Mouse (Mus musculus): ENCODE results near the gene Vmn1r88. TPM values are rescaled to one million over a fixed set of nuclear protein-coding genes. Genes with fewer than 3 reads are reported as not detected.

Gene Vmn1r88
- 0.09 TPM in 1 of 2 replicates, not detected in the other for total RNA-seq (2023)

DNA sequence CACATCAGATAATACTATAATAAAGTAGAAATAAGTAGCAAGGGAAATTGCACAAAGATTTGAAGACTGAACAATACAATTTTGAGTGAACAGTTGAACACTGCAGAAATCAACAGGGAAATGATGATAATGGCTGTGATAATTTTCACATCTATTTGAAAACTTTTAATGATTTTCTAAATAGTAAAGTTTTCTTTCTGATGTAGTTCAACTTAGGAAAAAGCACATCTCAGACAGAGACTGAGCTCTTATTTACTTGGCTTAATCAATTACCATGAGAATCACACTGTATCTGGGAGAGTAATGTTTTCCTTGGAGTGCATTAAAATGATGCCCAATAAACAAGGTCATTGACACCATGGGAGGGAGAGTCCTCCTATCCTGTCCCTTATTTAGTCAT is at the start of gene Vmn1r88:
Gene Vmn1r88 (plus strand): TSS at position 301 of the 400 bp plus-strand sequence.

DNA sequence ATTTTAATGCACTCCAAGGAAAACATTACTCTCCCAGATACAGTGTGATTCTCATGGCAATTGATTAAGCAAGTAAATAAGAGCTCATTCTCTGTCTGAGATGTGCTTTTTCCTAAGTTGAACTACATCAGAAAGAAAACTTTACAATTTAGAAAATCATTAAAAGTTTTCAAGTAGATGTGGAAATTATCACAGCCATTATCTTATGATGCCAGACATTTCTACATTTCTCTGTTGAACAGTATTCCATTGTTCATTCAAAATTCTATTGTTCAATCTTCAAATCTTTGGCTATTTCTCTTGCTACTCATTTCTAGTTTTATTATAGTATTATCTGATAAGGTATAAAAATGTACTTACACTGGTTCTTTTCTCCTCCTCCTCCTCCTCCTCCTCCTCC is 39.6 kb upstream of the Vmn1r88 start, which contains the start of gene Vmn1r86:
Gene Vmn1r86 (minus strand): TSS at position 101 of the 400 bp plus-strand sequence.

DNA sequence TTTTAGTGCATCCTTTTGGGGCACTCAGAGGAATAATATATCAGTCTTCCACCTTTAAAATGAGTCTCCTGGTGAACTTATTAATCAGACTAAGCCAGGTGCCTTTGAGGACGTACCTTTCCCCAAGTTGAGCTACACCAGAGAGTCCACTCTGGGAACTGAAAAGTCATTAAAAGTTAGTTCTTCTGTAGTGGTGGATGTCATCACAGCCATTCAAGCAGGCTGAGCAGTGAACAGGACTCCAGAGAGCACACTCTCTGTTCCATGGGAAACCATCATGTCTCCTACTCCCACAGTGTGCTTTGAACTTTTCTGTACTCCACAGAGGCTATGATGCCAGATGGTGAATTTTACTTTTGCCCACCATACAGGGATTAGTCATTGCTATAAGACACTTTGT is 19.3 kb upstream of the Vmn1r88 start, which contains the start of gene Vmn1r87:
Gene Vmn1r87 (minus strand): TSS at position 101 of the 400 bp plus-strand sequence.

DNA sequence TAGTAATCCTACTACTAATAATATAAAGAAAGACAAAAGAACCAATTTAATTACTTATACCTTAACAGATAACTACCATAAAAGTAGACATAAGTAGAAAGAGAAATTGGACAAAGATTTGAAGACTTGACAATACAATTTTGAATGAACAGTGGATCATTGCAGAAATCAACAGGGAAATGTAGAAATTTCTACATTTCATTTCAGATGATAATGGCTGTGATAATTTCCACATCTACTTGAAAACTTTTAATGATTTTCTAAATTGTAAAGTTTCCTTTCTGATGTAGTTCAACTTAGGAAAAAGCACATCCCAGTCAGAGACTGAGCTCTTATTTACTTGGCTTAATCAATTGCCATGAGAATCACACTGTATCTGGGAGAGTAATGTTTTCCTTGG is 53.4 kb downstream of the Vmn1r88 start, which contains the start of gene Vmn1r89:
Gene Vmn1r89 (plus strand): TSS at position 301 of the 400 bp plus-strand sequence.

Other genes starting within 250 kb of the Vmn1r88 start
- gene Rps5, start 237.3 kb upstream of the Vmn1r88 start, total RNA-seq (2023) = 543 and 561 TPM in 2 replicates
- 0.27 TPM in 1 of 2 replicates, not detected in the other for gene Rnf225, start 232.2 kb upstream of the Vmn1r88 start, total RNA-seq (2023)
- 1.2 and 2.7 TPM in 2 replicates for gene Zfp324, start 193.7 kb upstream of the Vmn1r88 start, total RNA-seq (2023)
- gene Zfp446, start 181.7 kb upstream of the Vmn1r88 start, total RNA-seq (2023) = 0.88 and 1.3 TPM in 2 replicates
- gene Slc27a5, start 161.4 kb upstream of the Vmn1r88 start, total RNA-seq (2023) = not detected in 2 replicates
- gene Trim28, start 160.5 kb upstream of the Vmn1r88 start, total RNA-seq (2023) = 109 and 164 TPM in 2 replicates
- 8.1 and 11.8 TPM in 2 replicates for gene Zbtb45, start 149.5 kb upstream of the Vmn1r88 start, total RNA-seq (2023)
- 143 and 163 TPM in 2 replicates for gene Chmp2a, start 124.8 kb upstream of the Vmn1r88 start, total RNA-seq (2023)
- 67.7 and 84.0 TPM in 2 replicates for gene Ube2m, start 121.3 kb upstream of the Vmn1r88 start, total RNA-seq (2023)
- gene Mzf1, start 104.8 kb upstream of the Vmn1r88 start, total RNA-seq (2023) = 1.1 and 1.4 TPM in 2 replicates
- not detected in 2 replicates for gene Vmn1r85, start 64.4 kb upstream of the Vmn1r88 start, total RNA-seq (2023)
- not detected in 2 replicates for gene Vmn1r86, start 39.7 kb upstream of the Vmn1r88 start, total RNA-seq (2023)
- gene Vmn1r87, start 19.4 kb upstream of the Vmn1r88 start, total RNA-seq (2023) = not detected in 2 replicates
- not detected in 2 replicates for gene Vmn1r89, start 53.5 kb downstream of the Vmn1r88 start, total RNA-seq (2023)
- 53.6 and 72.7 TPM in 2 replicates for gene Lig1, start 117.7 kb downstream of the Vmn1r88 start, total RNA-seq (2023)
- gene Zswim9, start 119.2 kb downstream of the Vmn1r88 start, total RNA-seq (2023) = 1.7 and 2.2 TPM in 2 replicates
- gene Pla2g4c, start 165.1 kb downstream of the Vmn1r88 start, total RNA-seq (2023) = 0.64 and 0.82 TPM in 2 replicates
- not detected in 2 replicates for gene Cabp5, start 238.6 kb downstream of the Vmn1r88 start, total RNA-seq (2023)